Mouse (Mus musculus): ENCODE results near the gene Haus7. TPM values are rescaled to one million over a fixed set of nuclear protein-coding genes. Genes with fewer than 3 reads are reported as not detected.
A peak's percentile ranks its signal among the peaks of the same experiment; 100 is the strongest.
"Not testable (repeated sequence)": the region's sequence is repeated elsewhere in the genome, so short reads cannot be mapped to it uniquely, and the experiment has no call there.

Haus7 gene
- 78.9 and 81.2 TPM in 2 replicates for polyA plus RNA-seq (2015; fragmentation: Nextera tagmentation; extraction: Ambion mirVana)

- H3K36me3 ChIP-seq (ENCODE audit: poor library complexity, severe bottlenecking) = 0 out of 2 replicates have a peak, but pooled peaks cover 2% of the 10 kb centered on the region
- no peak within 1 kb of the TSS for H3K27ac ChIP-seq
- H3K4me2 ChIP-seq = peak within 1 kb of the TSS; percentile 66
- peak; percentile 100 for ATAC-seq
- peak within 1 kb of the TSS; percentile 68 for H3K9ac ChIP-seq
- H3K4me1 ChIP-seq = peaks cover 12% of the 10 kb centered on the region; the same call in 1 of the 2 replicates
- WGBS = 11% methylated on average over 24 of the region's 26 CpGs
- no peaks in the 10 kb centered on the region for H3K9me3 ChIP-seq (replicated peaks)
- H3K4me3 ChIP-seq = peak within 1 kb of the TSS; percentile 53
- H3K27me3 ChIP-seq = no peaks in the 10 kb centered on the region
Measured at GRCm38 (mm10) chrX:73458877-73459392, at the start of gene Haus7. Gene Haus7, minus strand, starts transcription at chrX:73459044.

DNA sequence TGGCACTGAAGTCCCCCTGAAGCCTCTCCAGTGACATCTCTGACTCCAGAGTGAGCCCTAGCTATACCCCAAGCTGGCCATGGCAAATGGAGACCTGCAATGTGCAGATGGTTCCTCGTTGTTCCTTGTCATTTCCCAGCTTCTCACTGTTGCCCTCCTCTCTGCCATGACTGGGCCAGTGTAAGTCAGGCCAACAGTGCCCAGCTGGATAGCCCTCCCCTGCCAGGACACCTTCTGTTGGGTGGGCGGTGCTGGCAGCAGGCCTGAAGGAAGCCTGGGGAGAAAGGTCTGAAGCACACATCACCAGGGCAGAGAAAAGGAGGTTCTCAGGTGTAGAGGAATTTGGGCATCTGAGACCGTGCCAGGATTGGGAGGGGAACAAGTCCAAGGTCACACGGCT lies 47.7 kb upstream of the Haus7 start:
- H3K27ac ChIP-seq = no peak overlapping the region
- H3K27me3 ChIP-seq = peaks cover 27% of the 10 kb centered on the region
- H3K9me3 ChIP-seq (replicated peaks) = no peaks in the 10 kb centered on the region; the same call in 1 of the 2 replicates
- no peak for ATAC-seq
- no peak overlapping the region for H3K4me2 ChIP-seq
- H3K9ac ChIP-seq = no peak overlapping the region
- 82% methylated on average over 4 of the region's 4 CpGs for WGBS
- H3K4me3 ChIP-seq = no peak overlapping the region
- H3K36me3 ChIP-seq (ENCODE audit: poor library complexity, severe bottlenecking) = no peaks in the 10 kb centered on the region
- no peaks in the 10 kb centered on the region for H3K4me1 ChIP-seq

DNA sequence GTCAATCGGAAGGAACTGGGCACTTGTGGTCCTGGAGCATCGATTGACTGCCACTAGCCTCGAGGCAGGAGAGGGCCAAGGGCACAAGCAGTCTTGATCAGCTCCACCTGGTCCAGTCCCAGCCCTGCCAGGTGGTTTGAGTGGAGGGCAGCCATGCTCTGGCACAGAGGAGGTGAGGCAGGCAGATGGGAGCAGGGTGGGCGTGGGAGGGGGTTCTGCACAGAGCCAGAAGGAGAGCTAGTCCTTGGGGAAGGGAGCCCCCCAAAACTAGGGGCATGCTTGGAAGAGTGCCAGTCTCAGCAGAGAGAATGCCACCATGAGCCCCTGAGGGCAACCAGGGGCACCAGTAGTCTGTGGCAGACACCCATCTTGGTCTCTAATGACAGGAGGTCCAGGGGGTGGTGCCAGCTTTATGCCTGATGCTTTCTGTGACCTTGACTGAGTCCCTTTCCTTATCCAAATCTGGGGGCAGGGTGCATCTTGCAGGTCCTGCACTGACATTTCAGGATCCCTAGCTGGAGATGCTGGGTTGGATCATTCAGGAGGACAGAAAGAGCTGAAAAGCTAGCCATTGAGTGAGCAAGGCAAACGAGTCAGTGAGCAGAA lies 46.4 kb upstream of the Haus7 start:
- H3K4me2 ChIP-seq = no peak overlapping the region
- no peak for ATAC-seq
- no peak overlapping the region for H3K27ac ChIP-seq
- 86% methylated on average over 5 of the region's 5 CpGs for WGBS
- H3K36me3 ChIP-seq (ENCODE audit: poor library complexity, severe bottlenecking) = no peaks in the 10 kb centered on the region
- H3K27me3 ChIP-seq = peaks cover 32% of the 10 kb centered on the region
- H3K9me3 ChIP-seq (replicated peaks) = no peaks in the 10 kb centered on the region; the same call in 1 of the 2 replicates
- no peak overlapping the region for H3K4me3 ChIP-seq
- no peaks in the 10 kb centered on the region for H3K4me1 ChIP-seq
- no peak overlapping the region for H3K9ac ChIP-seq

DNA sequence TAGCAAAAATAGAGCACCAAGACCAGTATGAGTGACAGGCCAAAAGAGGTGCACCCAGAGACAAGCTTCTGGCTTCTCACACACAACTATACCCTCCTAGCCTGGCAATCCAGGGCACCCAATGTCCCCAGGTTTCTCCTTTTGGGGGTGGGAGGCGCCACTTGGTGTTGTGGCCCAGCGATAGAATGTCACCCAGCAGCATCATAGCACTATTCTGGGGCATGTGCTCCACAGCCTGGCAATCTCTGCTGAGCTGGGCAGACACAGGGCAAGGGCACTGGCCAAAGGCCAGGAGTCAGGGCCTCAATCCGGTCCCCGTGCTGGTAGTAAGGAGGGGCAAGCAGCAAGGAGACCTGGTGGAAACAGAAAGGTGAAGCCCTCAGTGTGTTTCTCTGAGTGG lies 37.9 kb upstream of the Haus7 start:
- no peaks in the 10 kb centered on the region for H3K9me3 ChIP-seq (replicated peaks)
- H3K27me3 ChIP-seq = peaks cover 6% of the 10 kb centered on the region; the same call in 1 of the 2 replicates
- no peaks in the 10 kb centered on the region for H3K36me3 ChIP-seq (ENCODE audit: poor library complexity, severe bottlenecking)
- H3K4me2 ChIP-seq = no peak overlapping the region
- no peak overlapping the region for H3K9ac ChIP-seq
- no peak for ATAC-seq
- H3K27ac ChIP-seq = no peak overlapping the region
- 82% methylated on average over 4 of the region's 4 CpGs for WGBS
- no peak overlapping the region for H3K4me3 ChIP-seq
- no peaks in the 10 kb centered on the region for H3K4me1 ChIP-seq

DNA sequence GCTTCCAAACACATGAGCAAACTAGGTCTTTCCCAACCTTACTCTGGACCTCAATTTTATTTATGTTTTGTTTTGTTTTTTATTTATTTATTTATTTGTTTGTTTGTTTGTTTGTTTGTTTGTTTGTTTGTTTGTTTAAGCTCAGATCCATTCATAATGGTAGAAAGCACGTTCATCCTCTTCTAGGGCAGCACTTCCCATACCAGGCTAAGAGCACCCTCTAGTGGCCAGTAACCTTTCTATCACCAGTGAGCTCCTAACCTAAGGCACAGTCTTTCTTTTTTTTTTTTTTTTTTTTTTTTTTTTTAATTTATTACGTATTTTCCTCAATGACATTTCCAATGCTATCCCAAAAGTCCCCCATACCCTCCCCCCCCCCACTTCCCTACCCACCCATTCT lies 34.7 kb upstream of the Haus7 start:
- H3K27ac ChIP-seq; H3K36me3 ChIP-seq (ENCODE audit: poor library complexity, severe bottlenecking); H3K4me1 ChIP-seq; H3K4me2 ChIP-seq; H3K27me3 ChIP-seq; H3K9ac ChIP-seq; H3K9me3 ChIP-seq (replicated peaks); H3K4me3 ChIP-seq: not testable (repeated sequence)
- ATAC-seq = peak; percentile 80
- 3% methylated on average over 1 of the region's 2 CpGs for WGBS

DNA sequence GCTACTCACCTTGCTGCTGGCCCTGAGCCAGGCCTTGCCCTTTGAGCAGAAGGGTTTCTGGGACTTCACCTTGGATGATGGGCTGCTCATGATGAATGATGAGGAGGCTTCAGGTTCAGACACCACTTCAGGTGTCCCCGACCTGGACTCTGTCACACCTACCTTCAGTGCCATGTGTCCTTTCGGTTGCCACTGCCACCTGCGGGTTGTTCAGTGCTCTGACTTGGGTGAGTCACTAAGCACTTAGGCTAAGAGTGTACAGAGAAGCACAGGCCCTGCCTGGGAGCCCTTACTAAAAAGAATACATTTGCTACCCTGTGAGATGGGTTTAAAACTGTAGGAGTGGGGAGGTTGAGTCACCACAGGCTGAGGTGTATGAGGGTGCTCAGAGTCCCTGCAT lies 32.0 kb upstream of the Haus7 start:
- ATAC-seq = no peak
- H3K9ac ChIP-seq = no peak overlapping the region
- H3K9me3 ChIP-seq (replicated peaks) = no peaks in the 10 kb centered on the region
- no peaks in the 10 kb centered on the region for H3K4me1 ChIP-seq
- H3K36me3 ChIP-seq (ENCODE audit: poor library complexity, severe bottlenecking) = no peaks in the 10 kb centered on the region
- H3K4me2 ChIP-seq = no peak overlapping the region
- H3K4me3 ChIP-seq = no peak overlapping the region
- no peaks in the 10 kb centered on the region for H3K27me3 ChIP-seq
- 82% methylated on average over 3 of the region's 3 CpGs for WGBS
- no peak overlapping the region for H3K27ac ChIP-seq

GRCm38 (mm10) chrX:73490186-73490585 lies 31.3 kb upstream of the Haus7 start:
- no peak overlapping the region for H3K4me2 ChIP-seq
- 73% methylated on average over 4 of the region's 4 CpGs for WGBS

GRCm38 (mm10) chrX:73486920-73487319 lies 28.1 kb upstream of the Haus7 start:
- ATAC-seq = no peak
- H3K4me1 ChIP-seq = no peaks in the 10 kb centered on the region

More at GRCm38 (mm10) chrX:73490186-73490585, 31.3 kb upstream of the Haus7 start:
- ATAC-seq = no peak
- Histone ChIP-seq H3K27me3 (no peaks in the 10 kb centered on the region), H3K9me3 (replicated peaks) (no peaks in the 10 kb centered on the region), H3K4me1 (no peaks in the 10 kb centered on the region), H3K36me3 (ENCODE audit: poor library complexity, severe bottlenecking) (no peaks in the 10 kb centered on the region), H3K27ac (no peak overlapping the region), H3K9ac (no peak overlapping the region), H3K4me3 (no peak overlapping the region)

DNA sequence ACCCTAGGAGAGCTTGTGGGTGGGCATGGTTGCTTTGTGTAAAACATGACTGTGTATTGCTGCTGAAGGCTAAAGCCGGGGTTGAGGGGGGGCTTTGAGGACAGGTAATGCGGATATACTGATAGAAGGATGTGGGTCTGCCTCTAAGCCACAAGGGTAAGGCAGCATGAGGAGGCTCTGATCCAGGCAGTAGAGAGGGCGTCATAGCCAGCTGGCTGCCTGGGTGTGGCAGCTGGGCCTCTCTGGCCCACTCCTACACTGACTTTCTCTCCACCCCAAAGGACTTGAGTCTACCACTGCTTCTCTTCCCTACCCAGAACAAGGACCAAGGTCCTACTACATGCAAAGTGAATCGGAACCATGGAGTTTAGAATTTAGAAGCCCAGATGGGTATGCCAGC lies 26.0 kb upstream of the Haus7 start:
- Histone ChIP-seq H3K27ac (no peak overlapping the region), H3K4me3 (no peak overlapping the region), H3K36me3 (ENCODE audit: poor library complexity, severe bottlenecking) (no peaks in the 10 kb centered on the region), H3K9me3 (replicated peaks) (no peaks in the 10 kb centered on the region), H3K27me3 (no peaks in the 10 kb centered on the region), H3K4me2 (no peak overlapping the region), H3K4me1 (no peaks in the 10 kb centered on the region), H3K9ac (no peak overlapping the region)
- WGBS = 87% methylated on average over 4 of the region's 4 CpGs
- no peak for ATAC-seq

More at GRCm38 (mm10) chrX:73486920-73487319, 28.1 kb upstream of the Haus7 start:
- Histone ChIP-seq H3K4me2 (no peak overlapping the region), H3K27me3 (no peaks in the 10 kb centered on the region), H3K9ac (no peak overlapping the region), H3K9me3 (replicated peaks) (no peaks in the 10 kb centered on the region), H3K4me3 (no peak overlapping the region), H3K27ac (no peak overlapping the region), H3K36me3 (ENCODE audit: poor library complexity, severe bottlenecking) (no peaks in the 10 kb centered on the region)
- WGBS = 83% methylated on average over 5 of the region's 5 CpGs

- no peak overlapping the region for H3K9ac ChIP-seq
- H3K4me3 ChIP-seq = no peak overlapping the region
- H3K4me1 ChIP-seq = no peaks in the 10 kb centered on the region
- H3K27ac ChIP-seq = no peak overlapping the region
- no peak overlapping the region for H3K4me2 ChIP-seq
- no peak for ATAC-seq
- no peaks in the 10 kb centered on the region for H3K36me3 ChIP-seq (ENCODE audit: poor library complexity, severe bottlenecking)
- H3K9me3 ChIP-seq (replicated peaks) = no peaks in the 10 kb centered on the region
- H3K27me3 ChIP-seq = no peaks in the 10 kb centered on the region
- WGBS = 73% methylated on average over 1 of the region's 1 CpGs
Measured at GRCm38 (mm10) chrX:73484076-73484475, 25.2 kb upstream of the Haus7 start.

DNA sequence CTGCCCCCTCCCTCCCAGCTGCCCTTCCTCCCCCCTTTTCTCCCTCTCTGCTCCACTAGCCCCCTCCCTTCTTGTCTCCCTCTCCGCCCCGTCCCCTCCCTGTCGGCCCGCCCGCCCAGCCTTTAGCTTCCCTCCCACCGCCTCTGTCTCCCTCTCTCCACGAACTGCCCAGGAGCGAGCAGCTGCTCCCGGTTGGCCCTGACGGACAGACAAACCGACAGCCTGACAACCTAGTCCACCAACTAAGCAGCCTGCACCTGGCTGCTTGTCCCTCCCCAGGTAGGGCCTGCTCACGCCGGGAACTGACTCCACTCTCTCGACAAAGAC lies 24.6 kb upstream of the Haus7 start, which contains the start of gene Bgn:
Gene Bgn (plus strand): TSS at position 119 of the 327 bp plus-strand sequence.
- Histone ChIP-seq H3K9ac (no peak within 1 kb of the TSS), H3K27me3 (no peaks in the 10 kb centered on the region), H3K4me2 (0 out of 2 replicates have a peak within 1 kb of the TSS, but pooled peaks have one; percentile 12), H3K4me1 (no peaks in the 10 kb centered on the region), H3K9me3 (replicated peaks) (no peaks in the 10 kb centered on the region), H3K27ac (no peak within 1 kb of the TSS), H3K36me3 (ENCODE audit: poor library complexity, severe bottlenecking) (no peaks in the 10 kb centered on the region), H3K4me3 (no peak within 1 kb of the TSS)
- ATAC-seq = no peak
- WGBS = 36% methylated on average over 14 of the region's 14 CpGs

DNA sequence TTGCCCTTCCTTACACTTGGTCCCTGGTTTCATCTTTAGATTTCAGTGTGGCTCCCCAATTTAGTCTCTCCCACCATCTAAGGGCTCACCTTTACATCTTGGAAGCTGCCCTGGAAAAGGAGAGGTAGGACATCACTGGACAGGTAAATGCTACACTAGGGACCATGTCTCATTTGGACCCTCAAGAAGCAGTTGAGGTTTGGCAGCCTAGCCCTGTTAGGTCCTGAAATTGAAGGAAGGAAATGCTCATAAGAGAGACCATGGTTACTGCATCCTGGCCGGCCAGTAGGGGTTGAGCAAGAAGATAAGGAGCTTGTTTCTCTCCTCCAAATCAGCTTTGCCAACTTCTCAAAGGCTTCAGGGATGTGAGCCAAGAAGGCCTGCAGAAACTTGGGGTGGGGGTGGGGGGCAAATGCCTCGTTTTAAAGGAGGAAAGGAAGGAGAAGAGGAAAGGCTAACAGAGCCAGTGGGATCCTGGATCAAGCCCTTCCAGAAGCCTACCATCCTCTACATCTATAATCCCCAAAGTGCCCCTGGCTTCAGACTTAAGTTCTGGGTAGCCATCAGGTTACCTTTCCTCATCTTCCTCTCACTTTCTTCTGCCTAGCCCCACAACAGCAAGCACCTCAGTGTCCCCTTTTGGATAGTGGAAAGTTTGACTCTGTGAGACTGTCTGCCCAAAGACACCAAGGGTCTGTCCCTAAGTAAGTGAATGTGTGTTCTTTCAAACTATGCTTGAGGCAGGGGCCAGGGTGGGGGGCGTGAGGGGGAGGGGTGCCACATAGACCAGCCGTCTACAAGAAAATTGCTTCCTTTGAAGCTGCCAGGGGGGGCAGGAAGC lies 24.0 kb upstream of the Haus7 start:
- Histone ChIP-seq H3K4me2 (no peak overlapping the region), H3K36me3 (ENCODE audit: poor library complexity, severe bottlenecking) (no peaks in the 10 kb centered on the region)
- no peak for ATAC-seq

More for the DNA sequence above, 24.0 kb upstream of the Haus7 start:
- no peak overlapping the region for H3K27ac ChIP-seq
- 43% methylated on average over 4 of the region's 4 CpGs for WGBS
- H3K9ac ChIP-seq = no peak overlapping the region
- no peak overlapping the region for H3K4me3 ChIP-seq
- no peaks in the 10 kb centered on the region for H3K9me3 ChIP-seq (replicated peaks)
- no peaks in the 10 kb centered on the region for H3K4me1 ChIP-seq
- no peaks in the 10 kb centered on the region for H3K27me3 ChIP-seq

Measured in forebrain, embryonic 13.5 days (tissue).